Comparison of ENCODE assay signal across 17 mouse cellular contexts in genomic region chr14:15977366-15977765, GRCm38 (mm10).
"Had no signal": no experiment of that assay in that cellular context is flagged by ENCODE, and none has a peak within 500 bp of the region (broad histone marks: within the 10 kb centered on the region; RNA-seq: fewer than 3 reads in every experiment).

No protein-coding gene starts in this region.

- H3K27me3 ChIP-seq: lung, embryonic 15.5 days; megakaryocyte, embryonic 14.5 days; midbrain, embryonic 13.5 days; midbrain, embryonic 15.5 days; neural tube, embryonic 12.5 days; stomach, embryonic 15.5 days had no signal

- H3K9me3 ChIP-seq: lung, embryonic 15.5 days; megakaryocyte, embryonic 14.5 days; midbrain, embryonic 13.5 days; midbrain, embryonic 15.5 days; neural tube, embryonic 12.5 days; stomach, embryonic 15.5 days had no signal

- H3K4me3 ChIP-seq: lung, embryonic 15.5 days; megakaryocyte, embryonic 14.5 days; midbrain, embryonic 13.5 days; midbrain, embryonic 15.5 days; neural tube, embryonic 12.5 days; stomach, embryonic 15.5 days had no signal

- H3K9ac ChIP-seq: lung, embryonic 15.5 days; midbrain, embryonic 13.5 days; midbrain, embryonic 15.5 days; neural tube, embryonic 12.5 days; stomach, embryonic 15.5 days had no signal

- DNase-seq: lung, adult 2 months; lung, postnatal 14 days; lung, postnatal 36 days; right cerebral cortex, postnatal 14 days; thymus, adult 2 months; thymus, postnatal 25 days; thymus, postnatal 4 days had no signal

- H3K4me2 ChIP-seq: lung, embryonic 15.5 days; midbrain, embryonic 11.5 days; midbrain, embryonic 13.5 days; midbrain, embryonic 15.5 days; neural tube, embryonic 12.5 days; stomach, embryonic 15.5 days had no signal

- ATAC-seq: lung, postnatal 0 days; midbrain, embryonic 15.5 days had no signal

- H3K27ac ChIP-seq: lung, embryonic 15.5 days; macrophage; midbrain, embryonic 13.5 days; midbrain, embryonic 15.5 days; neural tube, embryonic 12.5 days; stomach, embryonic 15.5 days; stomach, postnatal 0 days had no signal

- H3K4me1 ChIP-seq: lung, embryonic 15.5 days; megakaryocyte, embryonic 14.5 days; midbrain, embryonic 15.5 days; stomach, embryonic 15.5 days had no signal

- H3K36me3 ChIP-seq: lung, embryonic 15.5 days; midbrain, embryonic 13.5 days; midbrain, embryonic 15.5 days; neural tube, embryonic 12.5 days; stomach, embryonic 15.5 days had no signal
